Mouse (Mus musculus): ENCODE data around the gene Rps21.

Gene Rps21

GRCm38 (mm10) chr2:180229129-180229528, 28.0 kb upstream of the Rps21 start:
- no peak for DNase-seq (ENCODE audit: low read depth in 1 of 2, low spot score in 2 of 2)

- no peak for DNase-seq (ENCODE audit: low read depth in 1 of 2, low spot score in 2 of 2)
Measured at GRCm38 (mm10) chr2:180230482-180230881, 26.7 kb upstream of the Rps21 start.

GRCm38 (mm10) chr2:180233101-180233904, 23.9 kb upstream of the Rps21 start:
- DNase-seq (ENCODE audit: low read depth in 1 of 2, low spot score in 2 of 2), result no peak

DNA sequence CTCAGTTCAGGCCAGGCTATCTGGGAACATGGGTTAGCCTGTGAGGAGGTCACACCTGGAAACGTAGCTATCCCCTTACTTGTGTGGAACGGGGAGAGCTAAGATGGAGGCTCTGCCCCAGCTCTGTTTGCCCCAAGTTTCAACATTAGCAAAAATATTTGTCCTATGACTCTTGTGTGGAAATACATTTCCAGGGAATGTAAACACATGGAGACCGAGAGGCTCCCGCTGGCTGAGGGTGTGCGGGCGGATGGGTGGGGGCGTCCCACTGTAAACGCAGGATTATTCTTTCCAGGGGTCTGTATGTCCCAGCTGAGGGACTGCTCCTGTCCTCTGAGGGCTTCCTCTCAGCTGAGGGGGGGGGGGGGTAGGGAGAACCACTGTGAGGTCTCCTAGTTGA, 22.8 kb upstream of the Rps21 start:
- DNase-seq (ENCODE audit: low read depth in 1 of 2, low spot score in 2 of 2), result no peak

DNA sequence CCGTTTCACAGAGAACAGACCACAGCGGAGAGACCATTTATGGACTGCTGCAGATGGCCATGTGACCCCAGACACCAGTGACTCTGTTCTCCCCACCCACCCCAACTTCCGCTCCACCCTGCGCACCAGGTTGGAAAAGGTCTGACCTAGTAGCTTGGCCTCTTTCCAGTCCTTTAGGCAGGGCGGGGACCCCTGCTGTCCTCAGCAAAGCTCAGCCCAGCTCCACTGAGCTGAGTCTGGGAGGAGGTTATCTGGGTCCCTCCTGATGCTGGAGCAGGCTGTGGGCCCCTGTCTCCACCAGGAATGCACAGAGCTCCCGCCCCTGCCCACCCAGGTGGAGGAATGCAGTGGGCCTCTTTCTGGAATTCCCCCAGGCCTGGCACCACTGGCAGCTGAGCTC, 22.2 kb upstream of the Rps21 start:
- no peak for DNase-seq (ENCODE audit: low read depth in 1 of 2, low spot score in 2 of 2)

DNA sequence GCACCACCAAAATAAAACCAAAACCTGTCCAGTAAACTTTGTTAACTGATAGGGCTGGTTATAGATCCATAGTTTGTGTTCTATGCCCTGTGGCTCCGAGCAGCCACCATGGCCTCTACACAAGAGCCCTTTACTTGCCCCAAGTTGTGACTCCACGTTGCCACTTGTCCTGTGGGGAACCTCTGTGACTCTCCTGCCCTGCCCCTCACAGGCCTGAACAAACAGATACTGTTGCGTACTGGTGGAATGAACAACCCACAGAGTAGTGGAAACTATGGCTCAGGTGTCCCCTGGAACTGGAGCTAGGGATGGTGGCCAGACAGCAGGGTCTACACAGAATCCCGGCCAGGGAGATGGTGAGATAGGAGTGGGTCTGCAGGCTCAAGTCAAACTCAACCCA, 21.4 kb upstream of the Rps21 start:
- no peak for DNase-seq (ENCODE audit: low read depth in 1 of 2, low spot score in 2 of 2)

DNA sequence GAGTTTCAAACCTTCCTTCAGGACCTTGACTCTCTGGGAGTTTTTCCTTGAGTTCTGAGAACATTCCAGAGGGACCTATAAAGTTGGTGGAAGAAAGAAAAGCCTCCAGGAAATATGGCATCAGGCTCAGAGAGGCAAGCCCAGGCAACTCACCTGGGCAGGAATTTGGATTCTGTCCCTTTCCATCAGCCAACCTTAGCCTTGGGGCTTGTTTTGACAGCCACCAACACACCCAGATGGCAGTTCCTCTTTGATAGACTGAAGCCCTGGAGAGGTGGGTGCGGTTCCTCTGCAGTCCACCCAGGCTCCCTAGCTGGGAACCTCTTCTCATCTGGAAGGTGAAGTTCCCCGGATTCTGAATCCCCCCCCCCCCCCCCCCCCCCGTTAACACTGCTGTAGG, 20.7 kb upstream of the Rps21 start:
- no peak for DNase-seq (ENCODE audit: low read depth in 1 of 2, low spot score in 2 of 2)

GRCm38 (mm10) chr2:180236930-180237329, 20.2 kb upstream of the Rps21 start:
- no peak for DNase-seq (ENCODE audit: low read depth in 1 of 2, low spot score in 2 of 2)

GRCm38 (mm10) chr2:180237601-180238345, 19.4 kb upstream of the Rps21 start:
- DNase-seq (ENCODE audit: low read depth in 1 of 2, low spot score in 2 of 2), result no peak

GRCm38 (mm10) chr2:180238591-180238990, 18.6 kb upstream of the Rps21 start:
- DNase-seq (ENCODE audit: low read depth in 1 of 2, low spot score in 2 of 2), result no peak

GRCm38 (mm10) chr2:180243108-180243507, 14.1 kb upstream of the Rps21 start:
- DNase-seq (ENCODE audit: low read depth in 1 of 2, low spot score in 2 of 2), result no peak

DNA sequence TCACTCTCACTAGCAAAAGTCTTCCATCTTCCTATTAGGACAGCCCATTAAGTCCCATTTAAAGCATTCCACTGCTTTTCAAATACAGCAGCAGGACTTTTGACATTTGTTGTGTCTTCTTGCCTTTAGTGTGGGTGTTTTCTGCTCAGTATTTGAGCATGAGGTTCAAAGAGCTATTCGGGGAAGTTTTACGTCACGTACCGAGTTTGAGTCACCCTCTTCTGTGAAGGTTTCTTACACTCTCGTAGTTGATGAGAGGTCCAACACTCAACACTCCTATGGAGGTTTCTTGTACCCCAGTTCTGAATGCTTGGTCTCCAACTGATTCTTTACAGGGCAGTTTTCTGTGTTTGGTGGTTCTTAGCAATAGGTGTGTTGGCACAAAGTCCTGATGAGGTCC, 9.3 kb upstream of the Rps21 start:
- DNase-seq (ENCODE audit: low read depth in 1 of 2, low spot score in 2 of 2), result no peak

- no peak for DNase-seq (ENCODE audit: low read depth in 1 of 2, low spot score in 2 of 2)
Measured at GRCm38 (mm10) chr2:180248947-180249660, 8.1 kb upstream of the Rps21 start.

DNA sequence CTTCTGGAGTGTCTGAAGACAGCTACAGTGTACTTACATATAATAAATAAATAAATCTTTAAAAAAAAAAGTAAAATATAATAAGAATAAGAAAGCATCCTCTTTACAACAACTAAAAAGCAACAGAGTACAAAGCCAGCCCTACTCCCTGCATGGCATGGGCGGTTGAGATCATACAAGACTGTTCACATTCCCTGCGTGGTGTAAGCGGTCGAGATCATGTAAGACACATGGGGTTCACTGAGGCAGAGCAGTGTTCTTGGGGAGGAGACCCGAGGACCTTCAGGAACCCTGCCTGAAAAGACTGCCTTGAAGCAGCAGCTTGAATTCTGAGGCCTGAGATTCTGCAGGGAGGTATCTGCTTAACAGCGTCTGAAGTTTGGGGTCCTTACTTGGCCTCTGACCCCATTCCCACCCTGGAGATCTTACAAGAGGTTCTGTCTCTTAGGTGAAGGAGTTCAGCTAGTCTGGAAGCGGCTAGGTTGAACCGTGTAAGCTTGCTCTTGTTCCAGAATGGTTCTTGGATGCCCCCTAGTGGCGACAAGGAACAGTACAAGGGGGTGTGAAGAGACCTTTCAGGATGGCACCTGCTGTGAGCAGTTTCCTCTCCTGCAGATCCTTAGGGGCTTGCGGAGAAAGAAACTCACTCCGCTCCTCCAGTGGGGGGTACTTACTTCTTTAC, 6.1 kb upstream of the Rps21 start:
- peak; percentile 36 to 47 for DNase-seq (ENCODE audit: low read depth in 1 of 2, low spot score in 2 of 2)

- no peak for DNase-seq (ENCODE audit: low read depth in 1 of 2, low spot score in 2 of 2)
Measured at GRCm38 (mm10) chr2:180251838-180252237, 5.3 kb upstream of the Rps21 start.

DNA sequence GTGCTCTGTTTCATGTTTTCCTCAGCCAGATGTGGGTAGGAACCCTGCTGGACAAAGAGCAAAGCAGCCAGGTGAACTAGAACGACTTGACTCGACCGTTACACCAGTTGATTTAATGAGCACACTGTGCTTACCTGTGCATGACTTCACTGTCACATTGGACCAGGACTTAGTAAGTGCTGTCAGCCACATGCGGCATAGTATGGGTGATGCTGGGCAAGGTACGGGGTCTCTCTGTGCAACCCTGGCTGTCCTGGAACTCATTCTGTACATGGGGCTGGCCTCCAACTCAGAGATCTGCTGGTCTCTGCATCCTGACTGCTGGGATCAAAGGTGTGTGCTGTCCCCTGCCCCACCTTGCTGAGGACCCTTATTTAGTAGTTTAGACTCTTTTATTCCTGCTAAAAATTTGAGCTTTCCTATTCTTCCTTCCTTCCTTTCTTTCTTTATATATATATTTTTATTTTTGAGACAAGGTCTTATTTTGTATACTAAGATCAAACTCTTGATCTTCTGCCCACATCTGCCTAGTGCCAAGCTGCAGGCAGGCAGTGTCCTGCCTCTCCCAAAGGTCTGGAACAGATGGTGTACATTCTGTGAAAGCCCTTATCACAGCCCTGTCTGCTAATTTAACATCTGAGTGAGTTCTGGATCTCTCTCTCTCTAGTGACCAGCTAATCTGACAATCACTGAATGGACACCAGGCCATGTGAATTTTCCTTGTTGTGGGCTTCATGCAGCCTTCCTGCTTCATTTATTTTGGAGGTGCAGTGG, 2.6 kb upstream of the Rps21 start:
- DNase-seq (ENCODE audit: low read depth in 1 of 2, low spot score in 2 of 2), result no peak

- no peak for DNase-seq (ENCODE audit: low read depth in 1 of 2, low spot score in 2 of 2)
Measured at GRCm38 (mm10) chr2:180255701-180256100, 1.5 kb upstream of the Rps21 start.

DNA sequence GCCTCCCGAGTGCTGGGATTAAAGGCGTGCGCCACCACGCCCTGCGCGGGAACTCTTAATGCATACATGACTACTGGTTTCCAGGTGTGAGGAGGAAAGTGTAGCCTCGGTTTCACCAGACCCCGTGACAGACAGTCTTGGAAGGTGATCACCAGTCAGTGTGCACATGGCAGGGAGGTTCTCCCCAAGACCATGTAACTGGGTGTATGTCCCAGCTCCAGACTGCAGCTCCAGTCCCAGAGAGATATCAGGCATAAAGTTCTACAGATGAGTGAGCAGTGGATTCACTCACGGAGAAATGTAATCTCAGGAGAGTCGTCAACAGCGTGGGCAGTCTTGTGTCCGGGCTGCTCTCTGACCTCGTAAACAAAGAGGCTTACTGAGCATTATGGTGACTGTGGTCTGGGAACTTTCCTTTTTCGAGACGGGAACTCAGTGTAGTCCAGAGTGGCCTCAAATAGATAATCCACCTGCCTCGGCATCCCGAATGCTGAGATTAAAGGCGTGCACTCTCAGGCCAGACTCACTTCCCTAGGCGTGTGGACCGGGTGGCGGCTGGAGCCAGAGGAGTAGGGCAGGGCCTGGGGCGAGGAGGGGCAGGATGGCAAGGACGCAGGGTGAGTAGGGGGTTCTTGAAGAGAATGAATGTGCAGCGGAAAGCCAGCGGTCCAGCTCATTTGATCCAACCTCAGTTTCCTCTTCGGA, 729 bp upstream of the Rps21 start:
- DNase-seq (ENCODE audit: low read depth in 1 of 2, low spot score in 2 of 2), result no peak

DNA sequence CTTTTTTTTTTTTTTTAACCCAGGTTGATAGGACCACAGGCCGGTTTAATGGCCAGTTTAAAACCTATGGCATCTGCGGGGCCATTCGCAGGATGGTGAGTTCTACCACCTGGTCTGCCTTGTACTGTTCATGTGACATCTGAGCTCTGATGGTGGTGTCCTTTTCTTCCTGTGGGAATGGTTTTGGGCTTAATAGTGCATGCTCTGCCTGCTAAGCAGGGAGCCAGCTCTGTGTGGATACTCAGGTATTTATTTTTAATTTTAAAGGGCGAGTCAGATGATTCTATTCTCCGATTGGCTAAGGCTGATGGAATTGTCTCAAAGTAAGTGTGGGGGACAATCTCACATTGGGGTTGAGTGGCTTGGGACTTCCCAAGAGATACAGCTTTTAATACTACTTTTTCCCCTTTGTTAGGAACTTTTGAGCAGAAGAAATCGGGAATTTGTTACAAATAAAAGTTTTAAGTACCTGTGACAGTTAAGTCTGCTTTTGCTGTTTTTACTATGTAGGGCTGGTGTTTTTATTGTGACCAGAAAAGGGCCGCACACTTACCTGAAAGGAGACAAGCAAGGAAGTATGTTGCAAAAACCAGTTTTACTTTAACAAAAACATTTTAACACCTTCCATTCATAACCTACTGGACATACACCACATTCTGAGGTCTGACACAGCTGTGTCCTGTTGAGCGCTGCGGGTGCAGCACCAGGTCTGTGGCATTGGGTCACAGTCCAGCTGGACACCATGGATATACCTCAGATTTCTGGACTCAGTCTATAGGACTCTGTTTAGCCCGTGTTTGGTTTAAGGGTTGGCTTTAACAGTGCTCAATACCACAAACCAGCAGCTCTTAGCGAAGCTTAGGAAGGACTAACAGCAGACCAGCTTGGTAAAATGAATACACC, 1.0 kb downstream of the Rps21 start:
- DNase-seq (ENCODE audit: low read depth in 1 of 2, low spot score in 2 of 2), result no peak
